Mouse (Mus musculus) brain, embryonic 14.5 days (tissue): ENCODE measurements around the gene 9530077C05Rik. TPM values are rescaled to one million over a fixed set of nuclear protein-coding genes. Genes with fewer than 3 reads are reported as not detected.

Source experiments
- DNase-seq: peaks from one replicate; pipeline ENCODE4 v3.0.0-alpha.2; 2011; ENCODE audit warnings: low read depth
- CTCF ChIP-seq: fragments of 200-500 bp; IDR thresholded peaks from 2 replicates; pipeline ENCODE4 v1.5.1; 2012; ENCODE audit warnings: inconsistent platforms, mild to moderate bottlenecking, moderate library complexity, borderline replicate concordance; ENCODE audit not compliant: insufficient read depth, insufficient read length; ENCODE audit errors: extremely low read depth
- POLR2A ChIP-seq: fragments of 200-500 bp; IDR thresholded peaks from 2 replicates; pipeline ENCODE4 v1.6.1; 2012; ENCODE audit warnings: mild to moderate bottlenecking, inconsistent platforms, borderline replicate concordance; ENCODE audit not compliant: poor library complexity, insufficient read depth, insufficient read length, severe bottlenecking; ENCODE audit errors: extremely low read depth
- polyA plus RNA-seq: library from polyadenylated mRNA; depleted of rRNA; stranded (reverse); fragments of >200 nt; gene quantifications from 2 replicates; pipeline ENCODE4 v1.2.3, GENCODE M21; 2012; rRNA removed

The 9530077C05Rik gene
- polyA plus RNA-seq, 1 experiment, result 7.2 TPM

DNA sequence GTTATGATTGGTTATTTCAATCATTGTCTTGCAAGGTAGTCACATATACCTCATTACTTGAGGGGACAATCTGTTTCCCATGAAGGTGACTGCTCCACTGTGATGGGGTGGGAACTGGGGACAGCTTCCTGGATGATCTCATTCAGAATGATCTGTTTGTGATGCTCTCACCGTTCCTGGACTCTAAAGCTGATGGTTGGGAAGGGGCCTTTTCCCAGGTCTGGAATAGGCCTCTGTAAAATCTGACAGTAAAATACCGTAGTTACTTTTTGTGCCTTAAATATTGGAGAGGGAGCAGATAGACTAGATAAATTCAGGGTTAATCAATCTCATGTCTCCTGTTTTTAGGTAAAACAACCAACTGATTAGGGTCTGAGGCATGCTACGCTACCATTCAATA lies 58.3 kb downstream of the 9530077C05Rik start, which contains the start of gene Rp9:
Gene Rp9 (minus strand): TSS at position 101 of the 400 bp plus-strand sequence.
- DNase-seq, result no peak
- no peak for TF ChIP-seq CTCF
- TF ChIP-seq POLR2A, result no peak

DNA sequence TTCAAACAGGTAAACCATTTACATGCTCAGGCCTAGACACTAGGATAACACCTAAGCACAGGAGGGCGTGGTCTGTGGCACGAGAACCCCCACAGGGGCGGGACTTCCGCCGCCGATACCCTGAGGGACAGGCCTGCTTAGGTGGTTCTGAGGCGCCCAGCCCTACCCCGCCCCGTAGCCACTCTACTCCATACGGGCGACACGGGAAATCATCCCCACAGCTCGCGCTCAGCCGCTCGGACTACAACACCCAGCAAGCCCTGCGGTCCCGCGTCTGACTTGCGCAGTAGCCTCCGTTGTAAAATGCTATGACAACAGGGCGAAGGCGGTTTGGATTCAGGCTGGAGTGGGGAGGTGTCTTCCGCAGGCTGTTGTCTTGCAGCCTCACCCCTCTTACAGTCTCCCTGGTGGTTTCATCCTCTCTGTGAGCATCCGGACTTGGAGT lies 64.1 kb downstream of the 9530077C05Rik start, which contains the start of gene Bbs9:
Gene Bbs9 (plus strand): TSS at position 292 of the 445 bp plus-strand sequence.
- DNase-seq, result peak; percentile 99
- no peak for TF ChIP-seq CTCF
- TF ChIP-seq POLR2A, result peak; percentile 39; the same call in 1 of the 2 replicates

DNA sequence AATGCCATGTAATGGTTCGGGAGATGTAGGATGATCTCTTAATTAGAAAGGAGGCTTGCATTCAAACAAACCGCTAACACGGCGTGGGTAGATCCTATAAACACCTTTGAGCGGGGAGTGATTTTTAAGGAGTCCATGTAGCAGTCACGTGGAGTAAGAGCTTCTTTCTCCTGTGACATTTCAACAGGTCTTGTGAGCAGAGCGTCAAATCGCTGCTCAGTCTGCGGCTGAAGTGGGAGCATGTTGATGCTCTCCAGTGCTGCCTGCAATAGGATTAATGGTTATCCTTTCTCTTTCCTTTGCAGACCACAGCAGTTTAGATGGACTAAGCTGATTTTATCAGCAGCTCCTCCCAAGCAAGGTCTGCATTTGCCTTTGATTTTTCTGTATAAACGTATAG lies 65.0 kb downstream of the 9530077C05Rik start:
- DNase-seq, result peak; percentile 55
- TF ChIP-seq POLR2A (no peak), CTCF (no peak)

GRCm38 (mm10) chr9:22478946-22479345 lies 67.6 kb downstream of the 9530077C05Rik start:
- no peak for DNase-seq
- no peak for TF ChIP-seq POLR2A
- TF ChIP-seq CTCF, result no peak

- DNase-seq, result no peak
- no peak for TF ChIP-seq CTCF
- TF ChIP-seq POLR2A, result no peak
Observed at GRCm38 (mm10) chr9:22483866-22484561, 72.7 kb downstream of the 9530077C05Rik start.

- no peak for DNase-seq
- TF ChIP-seq POLR2A (no peak), CTCF (no peak)
Observed at GRCm38 (mm10) chr9:22484562-22485308, 73.4 kb downstream of the 9530077C05Rik start.

GRCm38 (mm10) chr9:22486211-22486610 lies 74.9 kb downstream of the 9530077C05Rik start:
- DNase-seq, result no peak
- TF ChIP-seq POLR2A (no peak), CTCF (no peak)

DNA sequence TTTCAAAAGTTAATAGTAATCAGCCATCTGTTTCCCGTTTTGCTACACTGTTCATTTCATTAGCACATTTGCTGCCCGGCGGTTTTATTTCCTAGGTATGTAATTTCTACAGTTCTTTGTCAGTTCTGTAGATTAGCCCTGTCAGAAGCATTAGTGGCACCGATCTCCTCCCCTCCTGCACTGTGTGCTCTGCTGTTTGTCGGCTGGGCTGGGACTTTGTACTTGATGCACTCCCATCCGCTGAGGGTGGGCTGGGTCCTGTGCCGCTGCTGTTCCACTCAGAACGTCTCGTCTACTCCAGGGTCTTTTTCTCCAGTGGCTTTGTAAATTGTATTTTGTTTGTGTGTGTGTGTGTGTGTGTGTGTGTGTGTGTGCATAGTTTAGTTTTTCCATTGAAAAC lies 77.7 kb downstream of the 9530077C05Rik start:
- peak; percentile 17 for DNase-seq
- TF ChIP-seq POLR2A, result no peak
- no peak for TF ChIP-seq CTCF

Other genes starting within 250 kb of the 9530077C05Rik start
- 0.03 and 0.15 TPM in 2 replicates for gene Zfp872, start 223.4 kb upstream of the 9530077C05Rik start, polyA plus RNA-seq
- gene Zfp809, start 185.8 kb upstream of the 9530077C05Rik start, polyA plus RNA-seq, result 6.2 and 8.6 TPM in 2 replicates
- 3.8 and 4.5 TPM in 2 replicates for gene Zfp599, start 151.6 kb upstream of the 9530077C05Rik start, polyA plus RNA-seq
- 36.4 and 37.1 TPM in 2 replicates for gene Zfp810, start 103.9 kb upstream of the 9530077C05Rik start, polyA plus RNA-seq
- gene Anln, start 22.3 kb upstream of the 9530077C05Rik start, polyA plus RNA-seq, result 8.0 and 9.1 TPM in 2 replicates
- gene Gm17545, start 42.8 kb downstream of the 9530077C05Rik start, polyA plus RNA-seq, result not detected in 2 replicates
- 63.9 and 75.0 TPM in 2 replicates for gene Rp9, start 58.2 kb downstream of the 9530077C05Rik start, polyA plus RNA-seq
- gene Bbs9, start 64.2 kb downstream of the 9530077C05Rik start, polyA plus RNA-seq, result 21.4 and 21.9 TPM in 2 replicates